Mouse (Mus musculus): Measurements from ENCODE around the gene Slc5a3. TPM values are rescaled to one million over a fixed set of nuclear protein-coding genes. Genes with fewer than 3 reads are reported as not detected.

Gene Slc5a3
- polyA plus RNA-seq, 1 experiment from 2014 or later: 9.5 TPM

- WGBS: 76% methylated on average over 3 of the region's 3 CpGs
- H3K4me2 ChIP-seq: no peak overlapping the region
- peaks cover 23% of the 10 kb centered on the region for H3K4me1 ChIP-seq
- no peak for ATAC-seq (replicated peaks; ENCODE audit: low FRiP score)
- no peak overlapping the region for H3K4me3 ChIP-seq (replicated peaks)
- H3K9me3 ChIP-seq (replicated peaks): no peaks in the 10 kb centered on the region
- peaks cover 8% of the 10 kb centered on the region; the same call in 1 of the 2 replicates for H3K36me3 ChIP-seq
- H3K27ac ChIP-seq: no peak overlapping the region
- no peak overlapping the region for H3K9ac ChIP-seq
- no peaks in the 10 kb centered on the region for H3K27me3 ChIP-seq
Observed at GRCm38 (mm10) chr16:92105631-92106030, 47.5 kb downstream of the Slc5a3 start.

GRCm38 (mm10) chr16:92107346-92107745 is 49.2 kb downstream of the Slc5a3 start:
- Histone ChIP-seq H3K9ac (no peak overlapping the region), H3K9me3 (replicated peaks) (no peaks in the 10 kb centered on the region), H3K4me2 (no peak overlapping the region), H3K27me3 (no peaks in the 10 kb centered on the region), H3K4me3 (replicated peaks) (no peak overlapping the region), H3K27ac (no peak overlapping the region), H3K4me1 (peaks cover 20% of the 10 kb centered on the region), H3K36me3 (peaks cover 13% of the 10 kb centered on the region)
- WGBS: 89% methylated on average over 5 of the region's 5 CpGs
- no peak for ATAC-seq (replicated peaks; ENCODE audit: low FRiP score)

GRCm38 (mm10) chr16:92114706-92115241 is 56.7 kb downstream of the Slc5a3 start:
- Histone ChIP-seq H3K36me3 (peaks cover 24% of the 10 kb centered on the region), H3K4me1 (peaks cover 30% of the 10 kb centered on the region), H3K9ac (no peak overlapping the region), H3K27ac (no peak overlapping the region), H3K4me2 (no peak overlapping the region), H3K9me3 (replicated peaks) (no peaks in the 10 kb centered on the region), H3K27me3 (no peaks in the 10 kb centered on the region), H3K4me3 (replicated peaks) (no peak overlapping the region)
- WGBS: 78% methylated on average over 5 of the region's 5 CpGs
- ATAC-seq (replicated peaks; ENCODE audit: low FRiP score): no peak

DNA sequence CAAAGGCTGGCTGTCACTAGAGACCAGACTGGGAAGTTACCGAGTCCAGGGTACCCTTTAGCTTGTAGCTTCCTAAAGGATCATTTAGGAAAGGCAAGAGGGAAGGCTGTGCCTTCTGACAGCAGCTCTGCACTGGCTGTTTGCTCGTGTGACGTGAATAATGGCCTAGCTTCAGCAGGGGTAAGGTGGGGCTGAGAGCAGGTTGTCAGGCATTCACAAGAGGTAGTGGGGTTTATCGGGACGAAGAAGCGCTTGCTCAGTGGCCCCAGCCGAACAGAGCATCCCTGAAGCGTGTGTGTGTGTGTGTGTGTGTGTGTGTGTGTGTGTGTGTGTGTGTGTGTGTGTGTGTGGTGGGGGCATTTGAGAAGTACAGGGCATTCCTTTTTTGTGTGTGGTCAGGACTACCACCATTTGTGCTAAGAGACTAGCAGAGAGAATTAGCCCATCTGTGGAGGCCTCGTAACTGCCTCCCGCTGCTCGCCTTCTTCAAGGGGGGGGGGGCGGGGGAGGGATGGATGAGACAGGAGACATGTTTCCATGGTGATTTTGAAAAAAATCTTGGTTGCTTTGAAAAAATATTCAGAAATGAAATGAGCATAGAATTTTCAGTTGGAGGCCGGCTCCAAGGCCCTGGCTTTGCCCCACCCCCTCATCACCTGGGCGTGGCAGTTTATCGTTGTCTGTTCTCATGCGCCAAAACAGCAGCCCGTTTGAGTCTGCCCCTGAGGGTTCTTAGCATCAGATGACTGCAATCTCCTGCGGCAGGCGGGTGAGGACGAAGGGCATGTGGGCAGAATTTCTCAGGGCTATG is 57.7 kb downstream of the Slc5a3 start:
- peak overlapping the region; percentile 37 for H3K4me2 ChIP-seq
- H3K27me3 ChIP-seq: no peaks in the 10 kb centered on the region
- peaks cover 24% of the 10 kb centered on the region for H3K36me3 ChIP-seq
- WGBS: 30% methylated on average over 19 of the region's 20 CpGs
- no peak overlapping the region for H3K9ac ChIP-seq
- H3K4me1 ChIP-seq: peaks cover 30% of the 10 kb centered on the region
- no peak for ATAC-seq (replicated peaks; ENCODE audit: low FRiP score)
- H3K9me3 ChIP-seq (replicated peaks): no peaks in the 10 kb centered on the region
- H3K4me3 ChIP-seq (replicated peaks): 0 out of 2 replicates have a peak overlapping the region, but pooled peaks have one; percentile 15
- H3K27ac ChIP-seq: no peak overlapping the region

GRCm38 (mm10) chr16:92117337-92118209 is 59.5 kb downstream of the Slc5a3 start:
- whole genome bisulfite sequencing: 71% methylated on average over 9 of the region's 9 CpGs
- Histone ChIP-seq H3K9me3 (replicated peaks) (no peaks in the 10 kb centered on the region), H3K9ac (no peak overlapping the region), H3K4me1 (peaks cover 30% of the 10 kb centered on the region), H3K27ac (no peak overlapping the region), H3K27me3 (no peaks in the 10 kb centered on the region), H3K4me3 (replicated peaks) (no peak overlapping the region), H3K4me2 (no peak overlapping the region), H3K36me3 (peaks cover 12% of the 10 kb centered on the region)
- ATAC-seq (replicated peaks; ENCODE audit: low FRiP score): no peak

- 55% methylated on average over 13 of the region's 13 CpGs for WGBS
- Histone ChIP-seq H3K36me3 (no peaks in the 10 kb centered on the region), H3K9ac (no peak overlapping the region), H3K9me3 (replicated peaks) (no peaks in the 10 kb centered on the region), H3K27me3 (no peaks in the 10 kb centered on the region), H3K27ac (no peak overlapping the region), H3K4me3 (replicated peaks) (no peak overlapping the region), H3K4me2 (no peak overlapping the region), H3K4me1 (peaks cover 30% of the 10 kb centered on the region)
- no peak for ATAC-seq (replicated peaks; ENCODE audit: low FRiP score)
Observed at GRCm38 (mm10) chr16:92119013-92119515, 60.9 kb downstream of the Slc5a3 start.

GRCm38 (mm10) chr16:92120899-92121531 is 62.9 kb downstream of the Slc5a3 start:
- no peaks in the 10 kb centered on the region for H3K27me3 ChIP-seq
- no peak overlapping the region for H3K9ac ChIP-seq
- H3K27ac ChIP-seq: no peak overlapping the region
- H3K4me3 ChIP-seq (replicated peaks): no peak overlapping the region
- 66% methylated on average over 17 of the region's 17 CpGs for WGBS
- 0 out of 2 replicates have a peak, but pooled peaks cover 2% of the 10 kb centered on the region for H3K9me3 ChIP-seq (replicated peaks)
- H3K4me2 ChIP-seq: no peak overlapping the region
- H3K4me1 ChIP-seq: peaks cover 14% of the 10 kb centered on the region
- H3K36me3 ChIP-seq: no peaks in the 10 kb centered on the region
- no peak for ATAC-seq (replicated peaks; ENCODE audit: low FRiP score)

GRCm38 (mm10) chr16:92127226-92127625 is 69.1 kb downstream of the Slc5a3 start:
- Histone ChIP-seq H3K9ac (no peak overlapping the region), H3K36me3 (no peaks in the 10 kb centered on the region), H3K4me3 (replicated peaks) (no peak overlapping the region), H3K9me3 (replicated peaks) (0 out of 2 replicates have a peak, but pooled peaks cover 2% of the 10 kb centered on the region), H3K27ac (no peak overlapping the region), H3K27me3 (no peaks in the 10 kb centered on the region), H3K4me2 (no peak overlapping the region), H3K4me1 (no peaks in the 10 kb centered on the region)
- WGBS: 43% methylated on average over 4 of the region's 4 CpGs
- no peak for ATAC-seq (replicated peaks; ENCODE audit: low FRiP score)

- no peak overlapping the region for H3K27ac ChIP-seq
- H3K4me3 ChIP-seq (replicated peaks): no peak overlapping the region
- H3K4me1 ChIP-seq: no peaks in the 10 kb centered on the region
- 91% methylated on average over 5 of the region's 5 CpGs for whole genome bisulfite sequencing
- H3K9ac ChIP-seq: no peak overlapping the region
- no peak overlapping the region for H3K4me2 ChIP-seq
- H3K36me3 ChIP-seq: no peaks in the 10 kb centered on the region
- ATAC-seq (replicated peaks; ENCODE audit: low FRiP score): no peak
- 0 out of 2 replicates have a peak, but pooled peaks cover 2% of the 10 kb centered on the region for H3K9me3 ChIP-seq (replicated peaks)
- no peaks in the 10 kb centered on the region for H3K27me3 ChIP-seq
Observed at GRCm38 (mm10) chr16:92127666-92128065, 69.5 kb downstream of the Slc5a3 start.

GRCm38 (mm10) chr16:92129843-92130242 is 71.7 kb downstream of the Slc5a3 start:
- ATAC-seq (replicated peaks; ENCODE audit: low FRiP score): no peak
- no peak overlapping the region for H3K27ac ChIP-seq

DNA sequence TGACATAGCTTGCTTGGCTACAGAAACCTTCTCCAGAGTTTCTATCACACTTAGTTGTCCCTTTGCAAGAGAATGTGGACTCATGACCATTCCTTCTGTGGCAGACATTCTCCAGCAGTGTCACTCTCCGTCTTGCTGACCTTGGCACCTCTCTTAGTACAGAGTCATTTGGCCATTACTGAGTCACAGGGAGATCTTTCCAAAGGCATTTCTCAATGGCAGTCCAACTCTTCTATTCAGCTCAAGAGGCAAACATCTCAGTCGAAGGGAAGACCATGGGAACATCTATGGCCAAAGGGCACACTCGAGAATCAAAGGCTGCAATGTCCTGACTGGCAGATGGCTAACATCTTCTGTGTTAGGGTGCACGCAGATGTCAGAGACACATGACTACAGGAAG is 74.4 kb downstream of the Slc5a3 start:
- Histone ChIP-seq H3K9me3 (replicated peaks) (no peaks in the 10 kb centered on the region), H3K4me1 (no peaks in the 10 kb centered on the region), H3K4me3 (replicated peaks) (no peak overlapping the region), H3K9ac (no peak overlapping the region), H3K27me3 (no peaks in the 10 kb centered on the region), H3K27ac (no peak overlapping the region), H3K36me3 (no peaks in the 10 kb centered on the region), H3K4me2 (no peak overlapping the region)
- WGBS: 82% methylated on average over 4 of the region's 4 CpGs
- no peak for ATAC-seq (replicated peaks; ENCODE audit: low FRiP score)

More at GRCm38 (mm10) chr16:92129843-92130242, 71.7 kb downstream of the Slc5a3 start:
- WGBS: 91% methylated on average over 8 of the region's 8 CpGs
- 0 out of 2 replicates have a peak, but pooled peaks cover 2% of the 10 kb centered on the region for H3K9me3 ChIP-seq (replicated peaks)
- no peaks in the 10 kb centered on the region for H3K4me1 ChIP-seq
- H3K36me3 ChIP-seq: no peaks in the 10 kb centered on the region
- no peak overlapping the region for H3K4me3 ChIP-seq (replicated peaks)
- H3K27me3 ChIP-seq: no peaks in the 10 kb centered on the region
- H3K9ac ChIP-seq: no peak overlapping the region
- no peak overlapping the region for H3K4me2 ChIP-seq

Measured in kidney, embryonic 15.5 days (tissue).